ENCODE assay signal across 8 mouse cellular contexts in genomic region chr2:52072065-52072490, GRCm38 (mm10). TPM values are rescaled to one million over a fixed set of nuclear protein-coding genes. Genes with fewer than 3 reads are reported as not detected.
DNase-seq lines count a peak whose midpoint lies in the region; ATAC-seq lines count a peak whose summit lies in the region.

No protein-coding gene starts in this region.

- 0% methylated on average over 10 of the region's 10 CpGs for WGBS in hindbrain, embryonic 14.5 days

- H3K27me3 ChIP-seq in megakaryocyte, embryonic 14.5 days (replicated peaks) = peaks cover 9% of the 10 kb centered on the region
- H3K27me3 ChIP-seq in hindbrain, embryonic 14.5 days (ENCODE audit: control insufficient read depth, insufficient read depth, low read length) = no peaks in the 10 kb centered on the region

- DNase-seq in embryo, embryonic 11 days = peak; percentile 59
- no peak for DNase-seq in hindbrain, embryonic 14.5 days (ENCODE audit: low spot score)
- peak; percentile 3 for DNase-seq in lung, postnatal 36 days
- no peak for DNase-seq in frontal cortex, postnatal 25 days (ENCODE audit: low spot score in 2 of 2)
- DNase-seq in right cerebral cortex, postnatal 36 days (ENCODE audit: low spot score in 2 of 2) = no peak
- DNase-seq in ovary, adult 18-20 months (ENCODE audit: low spot score) = no peak

- no peak for ATAC-seq in megakaryocyte, adult 5-6 weeks (ENCODE audit: poor library complexity, severe bottlenecking)
- ATAC-seq in hindbrain, embryonic 14.5 days (ENCODE audit: low FRiP score) = peak; percentile 11; the same call in 1 of the 2 replicates

- peak overlapping the region; percentile 95 for H3K4me3 ChIP-seq in megakaryocyte, embryonic 14.5 days (replicated peaks)
- H3K4me3 ChIP-seq in hindbrain, embryonic 14.5 days (replicated peaks; ENCODE audit: low read length) = peak overlapping the region; percentile 99

- peak overlapping the region; percentile 80 for H3K4me2 ChIP-seq in hindbrain, embryonic 14.5 days (replicated peaks)

- H3K27ac ChIP-seq in hindbrain, embryonic 14.5 days = peak overlapping the region; percentile 67; the same call in 1 of the 2 replicates

- H3K9me3 ChIP-seq in megakaryocyte, embryonic 14.5 days = no peaks in the 10 kb centered on the region
- H3K9me3 ChIP-seq in hindbrain, embryonic 14.5 days (ENCODE audit: control insufficient read depth, low read length) = no peaks in the 10 kb centered on the region

- H3K36me3 ChIP-seq in megakaryocyte, embryonic 14.5 days (replicated peaks; ENCODE audit: low read length) = peaks cover 20% of the 10 kb centered on the region
- peaks cover 22% of the 10 kb centered on the region for H3K36me3 ChIP-seq in hindbrain, embryonic 14.5 days (replicated peaks; ENCODE audit: control insufficient read depth, insufficient read depth)

- H3K9ac ChIP-seq in hindbrain, embryonic 14.5 days = peak overlapping the region; percentile 90

- H3K4me1 ChIP-seq in megakaryocyte, embryonic 14.5 days = peaks cover 13% of the 10 kb centered on the region
- H3K4me1 ChIP-seq in hindbrain, embryonic 14.5 days (replicated peaks; ENCODE audit: control insufficient read depth, insufficient read depth, low read length) = peaks cover 13% of the 10 kb centered on the region

RNA-seq across cellular contexts. Expression of gene Rif1, which starts 0.6 kb away (rescaled TPM):
- 0.58 and 3.6 TPM in 2 replicates for polyA plus RNA-seq in megakaryocyte, embryonic 14.5 days (2012; ENCODE audit: insufficient read depth, low replicate concordance)
- 41.2 and 51.0 TPM in 2 replicates for total RNA-seq in megakaryocyte, adult 5-6 weeks (2015)
- total RNA-seq in megakaryocyte, adult 5-6 weeks (2017) = 48.3 and 64.6 TPM in 2 replicates
- 25.5 and 32.4 TPM in 2 replicates for polyA plus RNA-seq in hindbrain, embryonic 14.5 days (2014; fragmentation: Nextera tagmentation; extraction: Ambion mirVana)

RNA-seq across cellular contexts. Expression of gene Tnfaip6, which starts 34.3 kb away (rescaled TPM):
- polyA plus RNA-seq in megakaryocyte, embryonic 14.5 days (2012; ENCODE audit: insufficient read depth, low replicate concordance) = not detected in 2 replicates
- 0.56 and 0.93 TPM in 2 replicates for total RNA-seq in megakaryocyte, adult 5-6 weeks (2015)
- 0.94 and 1.1 TPM in 2 replicates for total RNA-seq in megakaryocyte, adult 5-6 weeks (2017)
- polyA plus RNA-seq in hindbrain, embryonic 14.5 days (2014; fragmentation: Nextera tagmentation; extraction: Ambion mirVana) = 2.5 and 3.2 TPM in 2 replicates

Comparison
In these comparisons a context has a peak if more than half of its experiments do, and no peak if none do; other contexts are left out.
1. DNase-seq: peak in embryo, embryonic 11 days (single experiment) and lung, postnatal 36 days (single experiment); none in hindbrain, embryonic 14.5 days (single experiment), frontal cortex, postnatal 25 days (0 of 2), right cerebral cortex, postnatal 36 days (0 of 2) and ovary, adult 18-20 months (single experiment).